Mouse (Mus musculus): Measurements from ENCODE around the gene Filip1. TPM values are rescaled to one million over a fixed set of nuclear protein-coding genes. Genes with fewer than 3 reads are reported as not detected.

Filip1 gene
- polyA plus RNA-seq, 1 experiment: not detected

DNA sequence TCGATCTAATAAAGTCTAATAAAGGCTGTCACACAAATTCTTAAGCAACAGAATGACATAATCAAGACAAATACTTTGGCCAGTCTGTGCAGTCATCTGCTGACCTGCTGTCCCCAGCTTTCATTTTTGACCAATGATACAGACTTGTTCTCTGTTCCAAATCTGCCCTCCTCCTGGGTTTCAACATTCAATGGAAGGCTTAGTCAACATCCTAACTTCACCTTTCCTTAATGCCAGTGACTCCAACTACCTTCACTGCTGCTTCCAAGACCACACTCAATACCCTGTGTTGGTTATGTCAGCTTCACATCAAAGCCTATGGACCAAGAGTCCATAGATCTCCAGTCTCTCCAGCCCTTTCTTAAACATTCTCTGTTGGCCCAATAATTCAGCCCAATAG is 120.5 kb downstream of the Filip1 start:
- Histone ChIP-seq H3K4me1 (no peaks in the 10 kb centered on the region; the same call in 1 of the 2 replicates), H3K36me3 (replicated peaks; ENCODE audit: low read length) (no peaks in the 10 kb centered on the region), H3K4me3 (replicated peaks) (no peak overlapping the region), H3K9me3 (no peaks in the 10 kb centered on the region), H3K27me3 (replicated peaks) (peaks cover 3% of the 10 kb centered on the region)
- TF ChIP-seq FLI1 (IDR thresholded peaks at IDR 0.05; ENCODE audit: low read length) (no peak), GATA1 (IDR thresholded peaks at IDR 0.05; ENCODE audit: borderline replicate concordance, low read length) (no peak)

DNA sequence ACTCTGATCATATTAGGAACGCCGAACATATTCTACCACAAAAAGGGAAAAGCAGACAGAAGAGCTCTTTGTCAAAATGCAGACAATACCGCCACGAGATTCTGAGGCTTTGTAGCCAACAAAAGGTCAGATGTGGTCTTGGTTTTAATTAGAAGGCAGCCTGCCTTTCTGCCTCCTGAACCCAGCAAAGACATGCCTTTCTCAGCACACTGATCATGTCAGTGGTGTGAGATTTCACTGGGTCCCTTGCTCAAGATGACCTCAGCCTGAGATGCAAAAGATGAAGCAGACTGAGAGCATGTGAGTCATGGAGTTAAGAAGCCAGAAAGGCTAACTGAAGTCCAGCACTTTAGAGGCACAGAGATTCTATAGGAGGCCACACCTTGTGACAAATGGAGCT is 122.2 kb downstream of the Filip1 start:
- Histone ChIP-seq H3K4me1 (no peaks in the 10 kb centered on the region; the same call in 1 of the 2 replicates), H3K27me3 (replicated peaks) (peaks cover 3% of the 10 kb centered on the region), H3K4me3 (replicated peaks) (no peak overlapping the region), H3K9me3 (no peaks in the 10 kb centered on the region), H3K36me3 (replicated peaks; ENCODE audit: low read length) (no peaks in the 10 kb centered on the region)
- no peak for TF ChIP-seq GATA1 (IDR thresholded peaks at IDR 0.05; ENCODE audit: borderline replicate concordance, low read length)
- no peak for TF ChIP-seq FLI1 (IDR thresholded peaks at IDR 0.05; ENCODE audit: low read length)

DNA sequence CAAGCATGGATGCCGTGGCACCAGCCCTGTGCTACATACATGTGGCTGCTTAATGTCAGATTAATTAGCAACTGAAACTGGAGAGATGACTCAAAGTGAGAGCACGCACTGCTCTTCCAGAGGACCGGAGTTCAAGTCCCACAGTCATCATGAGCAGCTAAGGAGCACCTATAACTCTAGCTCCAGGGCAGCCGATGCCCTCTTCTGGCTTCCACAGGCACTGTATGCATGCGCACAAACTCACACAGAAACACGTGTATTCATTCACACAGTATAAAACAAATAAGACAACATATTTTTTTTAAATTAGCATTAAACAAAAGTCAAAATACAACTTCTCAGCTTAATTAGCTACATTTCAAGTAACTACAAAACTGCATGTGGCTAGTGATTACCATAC is 123.5 kb downstream of the Filip1 start:
- Histone ChIP-seq H3K4me1 (no peaks in the 10 kb centered on the region), H3K4me3 (replicated peaks) (no peak overlapping the region), H3K36me3 (replicated peaks; ENCODE audit: low read length) (no peaks in the 10 kb centered on the region), H3K27me3 (replicated peaks) (peaks cover 3% of the 10 kb centered on the region), H3K9me3 (no peaks in the 10 kb centered on the region)
- TF ChIP-seq GATA1 (IDR thresholded peaks at IDR 0.05; ENCODE audit: borderline replicate concordance, low read length): no peak
- TF ChIP-seq FLI1 (IDR thresholded peaks at IDR 0.05; ENCODE audit: low read length): no peak

DNA sequence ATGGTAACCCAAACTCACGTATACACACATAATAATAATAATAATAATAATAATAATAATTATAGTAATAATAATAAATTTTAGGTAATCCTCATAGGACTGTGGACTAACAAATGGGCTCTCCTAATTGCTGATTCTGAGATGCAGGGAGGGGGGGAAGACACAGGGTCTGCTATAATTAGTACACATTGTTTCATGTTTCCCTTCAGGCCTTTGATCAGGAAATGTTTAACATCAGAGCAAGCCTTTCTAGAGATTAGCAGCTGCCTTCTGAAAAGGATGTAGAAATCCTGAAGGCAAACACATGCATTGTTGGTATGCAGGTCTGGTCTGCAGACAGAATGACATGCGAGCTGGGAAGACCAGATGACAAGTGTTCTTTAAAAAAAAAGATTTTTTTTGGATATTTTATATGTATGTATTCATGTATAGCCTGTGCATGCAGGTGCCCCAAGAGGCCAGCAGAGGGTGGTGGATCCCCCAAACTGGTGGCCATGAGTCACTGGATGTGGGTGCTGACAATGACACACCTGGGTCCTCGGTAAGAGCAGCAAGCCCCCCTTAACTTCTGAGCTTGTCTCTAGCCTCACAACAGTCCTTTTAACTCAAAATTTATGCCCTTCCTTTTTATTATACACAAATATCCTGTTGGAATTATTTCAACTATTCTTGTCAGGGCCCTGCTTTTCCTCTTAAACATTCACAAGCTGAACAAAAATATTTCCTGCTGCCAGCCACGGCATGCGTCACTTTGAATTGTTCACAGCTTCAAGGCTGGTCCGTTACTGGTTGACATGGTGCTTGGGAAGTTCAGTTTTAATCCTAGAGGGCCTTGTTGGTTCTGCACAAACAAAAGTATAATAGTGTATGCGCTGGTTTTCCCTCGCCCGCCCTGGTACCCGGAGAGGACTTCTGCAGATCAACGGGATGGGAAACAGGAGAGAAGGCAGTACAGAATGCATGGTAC is 127.1 kb downstream of the Filip1 start:
- Histone ChIP-seq H3K27me3 (replicated peaks) (peaks cover 3% of the 10 kb centered on the region), H3K9me3 (no peaks in the 10 kb centered on the region), H3K4me1 (no peaks in the 10 kb centered on the region), H3K4me3 (replicated peaks) (no peak overlapping the region), H3K36me3 (replicated peaks; ENCODE audit: low read length) (no peaks in the 10 kb centered on the region)
- TF ChIP-seq GATA1 (IDR thresholded peaks at IDR 0.05; ENCODE audit: borderline replicate concordance, low read length) (no peak), FLI1 (IDR thresholded peaks at IDR 0.05; ENCODE audit: low read length) (no peak)

DNA sequence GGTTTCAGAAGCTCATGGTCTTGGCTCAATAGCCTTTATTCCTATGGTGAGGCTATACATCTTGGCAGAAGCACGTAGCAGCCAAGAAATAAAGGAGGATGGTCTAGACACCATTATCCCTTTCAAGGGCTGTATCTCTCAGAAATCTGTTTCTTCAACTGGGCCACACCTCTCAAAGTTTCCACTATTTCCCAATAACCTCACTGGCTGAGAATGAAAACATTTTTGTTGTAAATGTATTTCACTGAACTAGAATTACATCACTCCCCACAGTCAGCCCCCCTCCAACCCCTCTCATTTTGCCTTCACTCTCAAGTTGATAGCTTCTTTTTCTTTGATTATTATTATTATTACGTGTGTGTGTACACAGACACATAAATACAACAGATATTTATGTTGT is 129.5 kb downstream of the Filip1 start:
- no peaks in the 10 kb centered on the region for H3K27me3 ChIP-seq (replicated peaks)
- H3K4me3 ChIP-seq (replicated peaks): no peak overlapping the region
- no peaks in the 10 kb centered on the region for H3K4me1 ChIP-seq
- no peaks in the 10 kb centered on the region for H3K9me3 ChIP-seq
- no peaks in the 10 kb centered on the region for H3K36me3 ChIP-seq (replicated peaks; ENCODE audit: low read length)
- TF ChIP-seq GATA1 (IDR thresholded peaks at IDR 0.05; ENCODE audit: borderline replicate concordance, low read length) (no peak), FLI1 (IDR thresholded peaks at IDR 0.05; ENCODE audit: low read length) (no peak)

DNA sequence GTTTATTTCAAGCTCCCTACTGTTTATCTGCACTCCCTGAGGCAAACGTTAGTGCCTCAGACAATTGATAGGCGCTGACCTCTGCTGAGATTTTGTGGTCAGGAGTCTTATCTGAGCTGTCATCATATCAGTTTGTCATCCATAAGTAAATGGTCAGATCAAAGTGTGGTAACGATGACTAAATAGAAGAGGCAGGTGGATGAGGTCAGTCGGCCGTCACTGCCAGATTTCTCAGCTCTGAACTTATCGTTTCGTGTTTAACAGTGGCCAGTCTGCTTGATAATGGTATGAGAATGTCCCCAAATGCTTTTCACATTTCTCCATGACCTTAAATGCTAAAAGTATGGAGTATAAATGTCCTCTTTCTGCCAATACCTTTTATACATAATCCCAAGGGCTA is 132.6 kb downstream of the Filip1 start:
- no peaks in the 10 kb centered on the region for H3K36me3 ChIP-seq (replicated peaks; ENCODE audit: low read length)
- H3K27me3 ChIP-seq (replicated peaks): peaks cover 2% of the 10 kb centered on the region
- no peak overlapping the region for H3K4me3 ChIP-seq (replicated peaks)
- H3K4me1 ChIP-seq: no peaks in the 10 kb centered on the region
- TF ChIP-seq GATA1 (IDR thresholded peaks at IDR 0.05; ENCODE audit: borderline replicate concordance, low read length) (no peak), FLI1 (IDR thresholded peaks at IDR 0.05; ENCODE audit: low read length) (no peak)
- no peaks in the 10 kb centered on the region for H3K9me3 ChIP-seq

DNA sequence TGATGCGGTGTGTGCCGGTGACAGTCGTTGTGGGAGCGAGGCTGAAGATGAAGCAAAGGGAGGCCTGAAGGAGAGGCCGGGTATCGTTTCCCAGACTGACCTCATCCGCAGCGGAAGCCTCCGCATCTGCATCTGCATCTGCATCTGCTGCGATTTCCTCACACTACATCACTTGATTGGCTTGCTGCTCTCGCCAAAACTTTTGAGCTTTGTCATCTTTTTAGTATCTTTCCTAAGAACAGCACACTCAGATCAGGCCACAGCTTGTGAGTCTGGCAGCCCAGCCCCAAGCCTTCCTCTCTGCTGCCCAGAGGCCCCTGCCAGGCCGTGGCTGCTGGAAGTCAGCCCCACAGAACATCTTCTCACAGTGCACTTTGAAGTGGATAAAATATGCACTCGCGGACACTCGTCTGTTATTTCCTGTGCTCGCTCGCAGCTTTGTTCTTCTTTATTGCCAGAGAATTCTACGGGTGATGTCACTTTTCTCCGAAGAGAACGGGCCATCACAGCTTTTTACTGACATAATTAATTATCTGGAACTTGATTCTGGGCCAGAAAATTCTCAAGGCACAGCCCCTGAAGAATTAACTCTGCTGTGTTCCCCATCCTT is 137.0 kb downstream of the Filip1 start:
- Histone ChIP-seq H3K36me3 (replicated peaks; ENCODE audit: low read length) (no peaks in the 10 kb centered on the region), H3K27me3 (replicated peaks) (peaks cover 2% of the 10 kb centered on the region), H3K9me3 (no peaks in the 10 kb centered on the region), H3K4me3 (replicated peaks) (no peak overlapping the region), H3K4me1 (no peaks in the 10 kb centered on the region; the same call in 1 of the 2 replicates)
- TF ChIP-seq GATA1 (IDR thresholded peaks at IDR 0.05; ENCODE audit: borderline replicate concordance, low read length) (no peak), FLI1 (IDR thresholded peaks at IDR 0.05; ENCODE audit: low read length) (no peak)

DNA sequence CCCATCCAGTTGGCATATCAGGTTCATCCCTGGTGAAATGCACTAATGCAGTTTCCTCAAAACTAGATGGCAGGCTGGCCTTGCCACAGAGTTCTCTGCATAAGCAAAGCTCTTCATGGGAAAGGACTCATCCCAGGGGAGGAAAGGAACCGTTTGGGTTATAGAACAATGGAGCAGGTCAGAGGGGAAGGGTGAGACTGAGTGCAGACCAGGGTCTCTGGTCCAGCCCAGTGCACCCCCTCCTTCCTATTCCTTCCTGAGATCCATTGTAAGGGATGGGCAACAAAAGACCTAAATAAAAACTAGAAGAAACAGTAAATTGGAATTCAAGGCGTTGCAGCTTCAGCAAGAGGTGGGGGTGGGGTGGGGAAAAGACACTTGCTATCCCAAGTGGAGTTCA is 140.1 kb downstream of the Filip1 start:
- no peak for TF ChIP-seq GATA1 (IDR thresholded peaks at IDR 0.05; ENCODE audit: borderline replicate concordance, low read length)
- TF ChIP-seq FLI1 (IDR thresholded peaks at IDR 0.05; ENCODE audit: low read length): no peak
- H3K4me3 ChIP-seq (replicated peaks): no peak overlapping the region
- H3K27me3 ChIP-seq (replicated peaks): peaks cover 4% of the 10 kb centered on the region
- no peaks in the 10 kb centered on the region for H3K36me3 ChIP-seq (replicated peaks; ENCODE audit: low read length)
- no peaks in the 10 kb centered on the region; the same call in 1 of the 2 replicates for H3K4me1 ChIP-seq
- no peaks in the 10 kb centered on the region for H3K9me3 ChIP-seq

DNA sequence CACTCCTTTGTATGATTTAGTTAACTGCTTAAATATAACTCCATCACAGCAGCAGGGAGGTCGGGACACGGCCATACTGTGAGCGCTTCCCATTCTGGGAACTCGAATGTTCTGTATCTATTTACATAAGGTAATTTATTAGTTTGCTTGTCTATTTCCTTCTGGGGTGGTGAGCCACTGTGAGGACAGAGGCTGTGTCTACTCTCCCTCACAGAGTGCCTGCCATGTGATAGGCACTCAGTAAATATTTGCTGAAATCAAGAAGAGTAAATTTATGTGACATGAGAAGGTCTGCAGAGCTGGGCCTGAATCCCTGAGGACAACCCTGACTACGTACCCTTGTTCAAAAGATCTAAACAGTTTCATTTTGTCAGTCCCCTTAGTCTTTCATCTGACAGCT is 143.1 kb downstream of the Filip1 start:
- peaks cover 2% of the 10 kb centered on the region for H3K27me3 ChIP-seq (replicated peaks)
- no peak overlapping the region for H3K4me3 ChIP-seq (replicated peaks)
- TF ChIP-seq FLI1 (IDR thresholded peaks at IDR 0.05; ENCODE audit: low read length) (no peak), GATA1 (IDR thresholded peaks at IDR 0.05; ENCODE audit: borderline replicate concordance, low read length) (no peak)
- no peaks in the 10 kb centered on the region; the same call in 1 of the 2 replicates for H3K4me1 ChIP-seq
- no peaks in the 10 kb centered on the region for H3K36me3 ChIP-seq (replicated peaks; ENCODE audit: low read length)
- H3K9me3 ChIP-seq: no peaks in the 10 kb centered on the region

DNA sequence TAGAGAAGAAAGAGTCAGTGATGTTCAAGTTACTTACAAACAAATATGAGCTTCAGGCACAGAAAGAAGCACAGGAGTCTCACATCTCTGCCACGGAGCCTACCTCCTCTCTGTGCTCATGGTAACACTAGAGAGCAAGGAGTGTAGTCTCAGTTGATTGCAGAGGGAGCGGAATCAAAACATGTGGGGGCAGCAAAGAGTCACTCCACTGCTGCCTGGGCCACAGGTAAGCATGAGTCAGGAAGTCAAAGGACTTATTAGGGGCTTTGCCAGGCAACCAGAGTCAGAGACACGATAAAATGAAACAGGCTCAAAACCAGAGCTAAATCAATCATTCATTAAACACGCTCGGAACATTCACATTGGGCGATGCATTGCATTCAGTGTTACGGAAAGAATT is 146.7 kb downstream of the Filip1 start:
- H3K27me3 ChIP-seq (replicated peaks): peaks cover 2% of the 10 kb centered on the region
- no peaks in the 10 kb centered on the region for H3K36me3 ChIP-seq (replicated peaks; ENCODE audit: low read length)
- no peaks in the 10 kb centered on the region for H3K4me1 ChIP-seq
- H3K4me3 ChIP-seq (replicated peaks): no peak overlapping the region
- H3K9me3 ChIP-seq: no peaks in the 10 kb centered on the region
- TF ChIP-seq GATA1 (IDR thresholded peaks at IDR 0.05; ENCODE audit: borderline replicate concordance, low read length): no peak
- TF ChIP-seq FLI1 (IDR thresholded peaks at IDR 0.05; ENCODE audit: low read length): no peak
